ENCODE assay signal across 8 mouse cellular contexts in genomic region chr14:16242193-16242815, GRCm38 (mm10). TPM values are rescaled to one million over a fixed set of nuclear protein-coding genes. Genes with fewer than 3 reads are reported as not detected.
DNase-seq lines count a peak whose midpoint lies in the region; ATAC-seq and TF ChIP-seq lines count a peak whose summit lies in the region.

No protein-coding gene starts in this region.

- H3K4me3 ChIP-seq in lung, adult 2 months (replicated peaks; ENCODE audit: extremely low read depth, low read depth, low read length), result peak overlapping the region; percentile 98
- H3K4me3 ChIP-seq in embryonic facial prominence, embryonic 12.5 days, result peak overlapping the region; percentile 57; the same call in 1 of the 2 replicates
- peak overlapping the region; percentile 46 for H3K4me3 ChIP-seq in hindbrain, embryonic 15.5 days
- no peak overlapping the region for H3K4me3 ChIP-seq in midbrain, embryonic 11.5 days (ENCODE audit: low read depth, low read length)

- intact Hi-C loops in gastrocnemius, postnatal 36 days (cut with DNase I), result loop anchor here (5.0 kb wide), 1 partner anchor 125 kb away; the partner anchor contains the start of gene Top2b

- 92% methylated on average over 10 of the region's 10 CpGs for WGBS in lung, adult 2 months
- 98% methylated on average over 10 of the region's 10 CpGs for WGBS in embryonic facial prominence, embryonic 12.5 days
- WGBS in hindbrain, embryonic 15.5 days, result 96% methylated on average over 10 of the region's 10 CpGs
- WGBS in midbrain, embryonic 11.5 days, result 97% methylated on average over 10 of the region's 10 CpGs

- no peak for TF ChIP-seq CTCF in lung, adult 2 months (IDR thresholded peaks at IDR 0.05; ENCODE audit: insufficient read depth, low read length)

- no peak for TF ChIP-seq POLR2A in lung, adult 2 months (IDR thresholded peaks at IDR 0.05; ENCODE audit: borderline replicate concordance, extremely low read depth, low read depth, low read length)

- H3K27me3 ChIP-seq in embryonic facial prominence, embryonic 12.5 days, result no peaks in the 10 kb centered on the region
- H3K27me3 ChIP-seq in hindbrain, embryonic 15.5 days, result no peaks in the 10 kb centered on the region
- no peaks in the 10 kb centered on the region for H3K27me3 ChIP-seq in midbrain, embryonic 11.5 days (ENCODE audit: control insufficient read depth, insufficient read depth, low read length)

- H3K36me3 ChIP-seq in embryonic facial prominence, embryonic 12.5 days, result no peaks in the 10 kb centered on the region
- no peaks in the 10 kb centered on the region for H3K36me3 ChIP-seq in hindbrain, embryonic 15.5 days
- H3K36me3 ChIP-seq in midbrain, embryonic 11.5 days (ENCODE audit: control insufficient read depth, insufficient read depth, low read length), result no peaks in the 10 kb centered on the region

- peak overlapping the region; percentile 62 for H3K4me2 ChIP-seq in embryonic facial prominence, embryonic 12.5 days (replicated peaks)
- H3K4me2 ChIP-seq in hindbrain, embryonic 15.5 days, result peak overlapping the region; percentile 78
- H3K4me2 ChIP-seq in midbrain, embryonic 11.5 days, result peak overlapping the region; percentile 58

- H3K4me1 ChIP-seq in lung, adult 2 months (ENCODE audit: control insufficient read depth, insufficient read depth, low read length), result peaks cover 5% of the 10 kb centered on the region
- no peaks in the 10 kb centered on the region for H3K4me1 ChIP-seq in embryonic facial prominence, embryonic 12.5 days
- H3K4me1 ChIP-seq in hindbrain, embryonic 15.5 days (replicated peaks), result peaks cover 12% of the 10 kb centered on the region
- peaks cover 6% of the 10 kb centered on the region; the same call in 1 of the 2 replicates for H3K4me1 ChIP-seq in midbrain, embryonic 11.5 days (ENCODE audit: control insufficient read depth, insufficient read depth, low read length)

- no peak overlapping the region for H3K9ac ChIP-seq in embryonic facial prominence, embryonic 12.5 days
- H3K9ac ChIP-seq in hindbrain, embryonic 15.5 days, result no peak overlapping the region
- no peak overlapping the region; the same call in 1 of the 2 replicates for H3K9ac ChIP-seq in midbrain, embryonic 11.5 days (ENCODE audit: low read length)

- H3K27ac ChIP-seq in embryonic facial prominence, embryonic 12.5 days, result no peak overlapping the region
- peak overlapping the region; percentile 64; the same call in 1 of the 2 replicates for H3K27ac ChIP-seq in hindbrain, embryonic 15.5 days (replicated peaks)
- no peak overlapping the region for H3K27ac ChIP-seq in midbrain, embryonic 11.5 days (ENCODE audit: low read depth, low read length)

- H3K9me3 ChIP-seq in embryonic facial prominence, embryonic 12.5 days, result no peaks in the 10 kb centered on the region
- no peaks in the 10 kb centered on the region for H3K9me3 ChIP-seq in hindbrain, embryonic 15.5 days
- no peaks in the 10 kb centered on the region for H3K9me3 ChIP-seq in midbrain, embryonic 11.5 days (ENCODE audit: control insufficient read depth, low read length)

- DNase-seq in lung, adult 2 months, result no peak
- DNase-seq in lung, postnatal 4 days, result no peak
- DNase-seq in midbrain, embryonic 11.5 days (ENCODE audit: low spot score, missing footprints), result peak; percentile 83
- no peak for DNase-seq in urinary bladder, adult 18-20 months (ENCODE audit: low spot score in 2 of 2)
- DNase-seq in gastrocnemius, postnatal 36 days, result no peak
- DNase-seq in adrenal gland, postnatal 14 days, result no peak

- ATAC-seq in embryonic facial prominence, embryonic 12.5 days (ENCODE audit: insufficient number of reproducible peaks, insufficient read depth, low FRiP score, low TSS enrichment), result no peak
- ATAC-seq in hindbrain, embryonic 15.5 days (ENCODE audit: low FRiP score, low read depth), result no peak
- ATAC-seq in midbrain, embryonic 11.5 days (ENCODE audit: low FRiP score), result no peak

RNA-seq across cellular contexts. Expression of gene Ngly1, which starts 6.8 kb away (rescaled TPM):
- 23.1 and 37.3 TPM in 2 replicates for polyA plus RNA-seq in lung, adult 2 months (2012; rRNA removed)
- 34.5 and 36.2 TPM in 2 replicates for polyA plus RNA-seq in embryonic facial prominence, embryonic 12.5 days (2016; fragmentation: Nextera tagmentation; extraction: Ambion mirVana)
- polyA plus RNA-seq in hindbrain, embryonic 15.5 days (2015; fragmentation: Nextera tagmentation; extraction: Ambion mirVana), result 27.5 and 28.3 TPM in 2 replicates
- 22.0 and 24.7 TPM in 2 replicates for polyA plus RNA-seq in midbrain, embryonic 11.5 days (2014; fragmentation: Nextera tagmentation; extraction: Ambion mirVana)
- 10 to 100 TPM; 46.5 to 50.7 TPM for total RNA-seq in gastrocnemius, postnatal 36 days (2021)
- 54.6 and 56.0 TPM in 2 replicates for total RNA-seq in adrenal gland, postnatal 14 days (2021)

RNA-seq across cellular contexts. Expression of gene Oxsm, which starts 7.3 kb away (rescaled TPM):
- polyA plus RNA-seq in lung, adult 2 months (2012; rRNA removed), result 3.9 and 7.3 TPM in 2 replicates
- 1.5 and 1.6 TPM in 2 replicates for polyA plus RNA-seq in embryonic facial prominence, embryonic 12.5 days (2016; fragmentation: Nextera tagmentation; extraction: Ambion mirVana)
- 2.3 and 2.4 TPM in 2 replicates for polyA plus RNA-seq in hindbrain, embryonic 15.5 days (2015; fragmentation: Nextera tagmentation; extraction: Ambion mirVana)
- 1.3 and 1.8 TPM in 2 replicates for polyA plus RNA-seq in midbrain, embryonic 11.5 days (2014; fragmentation: Nextera tagmentation; extraction: Ambion mirVana)
- 10 to 100 TPM in 1 of 2 experiments, 1 to 10 TPM in 1; 9.3 to 11.6 TPM for total RNA-seq in gastrocnemius, postnatal 36 days (2021)
- 19.2 and 20.9 TPM in 2 replicates for total RNA-seq in adrenal gland, postnatal 14 days (2021)
